Mouse (Mus musculus): ENCODE measurements around the gene Aldh9a1. TPM values are rescaled to one million over a fixed set of nuclear protein-coding genes. Genes with fewer than 3 reads are reported as not detected.

The Aldh9a1 gene
- polyA plus RNA-seq, 1 experiment = 17.6 TPM

DNA sequence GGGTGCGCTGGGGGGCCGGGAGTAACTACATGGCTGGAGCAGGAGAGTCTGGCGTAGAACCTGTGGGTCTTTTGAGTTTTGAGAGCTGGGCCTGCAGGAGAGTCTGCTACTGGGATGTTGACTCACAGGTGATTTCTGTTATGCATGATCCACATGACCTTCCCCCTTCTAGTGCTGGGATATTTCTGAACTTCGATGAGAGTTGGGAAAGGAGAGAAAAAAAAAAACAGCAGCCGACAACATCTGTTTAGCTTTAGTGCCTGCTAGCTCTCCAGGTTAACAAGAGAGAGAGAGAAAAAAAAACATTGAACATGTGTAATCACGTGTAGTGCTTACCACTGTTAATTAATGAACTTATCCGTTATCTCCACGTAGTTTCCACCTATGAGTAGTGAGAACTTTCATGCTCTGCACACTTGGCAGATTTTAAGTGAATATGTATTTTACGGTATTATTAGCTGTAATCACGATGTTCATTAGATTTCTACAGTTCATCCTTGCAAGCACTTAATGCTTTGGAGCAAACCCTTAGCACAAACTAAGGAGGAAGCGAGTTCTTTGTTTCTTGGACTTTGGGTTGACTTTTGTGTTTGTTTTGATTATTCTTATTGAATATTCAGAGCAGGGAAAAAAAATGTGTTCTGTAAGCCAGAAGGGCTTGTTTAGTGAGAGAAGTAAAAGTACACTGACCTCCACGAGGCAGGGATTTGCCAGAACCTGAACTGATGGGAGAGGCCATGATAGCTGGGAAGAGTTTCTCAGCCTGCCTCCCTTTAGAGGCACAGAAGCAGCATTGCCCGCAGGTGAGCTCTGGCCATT, 1.0 kb downstream of the Aldh9a1 start:
- no peaks in the 10 kb centered on the region for H3K79me2 ChIP-seq (ENCODE audit: control insufficient read depth, insufficient read depth)
- H3K4me2 ChIP-seq (ENCODE audit: low read depth) = peak overlapping the region; percentile 78
- no peaks in the 10 kb centered on the region for H3K27me3 ChIP-seq (ENCODE audit: control insufficient read depth, insufficient read depth, insufficient read length)
- no peak for TF ChIP-seq USF1 (IDR thresholded peaks at IDR 0.05; ENCODE audit: low read depth)
- TF ChIP-seq TCF3 (IDR thresholded peaks at IDR 0.05; ENCODE audit: insufficient read length, low read depth) = no peak
- no peak for TF ChIP-seq MYOD1 (IDR thresholded peaks at IDR 0.05; ENCODE audit: control insufficient read depth in 1 of 3, insufficient read length in 2 of 3, low read depth in 2 of 3)
- H3K36me3 ChIP-seq (ENCODE audit: control insufficient read depth, insufficient read depth) = peaks cover 4% of the 10 kb centered on the region
- H3ac ChIP-seq (ENCODE audit: control insufficient read depth, insufficient read length) = peak overlapping the region; percentile 26
- H3K4me3 ChIP-seq = peak overlapping the region; percentile 67

- TF ChIP-seq E2F4 (IDR thresholded peaks at IDR 0.05; ENCODE audit: insufficient read depth) = no peak
- no peak for TF ChIP-seq CEBPB (IDR thresholded peaks at IDR 0.05; ENCODE audit: insufficient read depth, poor library complexity, severe bottlenecking)
- TF ChIP-seq REST (IDR thresholded peaks at IDR 0.05; ENCODE audit: insufficient read depth, insufficient read length) = no peak
- TF ChIP-seq SRF (IDR thresholded peaks at IDR 0.05; ENCODE audit: control insufficient read depth, insufficient read length, low read depth) = no peak
- no peak for TF ChIP-seq MYOD1 (IDR thresholded peaks at IDR 0.05; ENCODE audit: control insufficient read depth in 1 of 3, insufficient read length in 2 of 3, low read depth in 2 of 3)
- no peak for TF ChIP-seq TCF12 (IDR thresholded peaks at IDR 0.05; ENCODE audit: insufficient read depth, poor library complexity, severe bottlenecking)
- TF ChIP-seq MAX (IDR thresholded peaks at IDR 0.05; ENCODE audit: low read depth) = no peak
- no peak for TF ChIP-seq USF1 (IDR thresholded peaks at IDR 0.05; ENCODE audit: low read depth)
- TF ChIP-seq POLR2AphosphoS2 (IDR thresholded peaks at IDR 0.05; ENCODE audit: insufficient read length, low read depth) = no peak
- TF ChIP-seq POLR2A (IDR thresholded peaks at IDR 0.05; ENCODE audit: insufficient read length, low read depth) = no peak
- Histone ChIP-seq H3K36me3 (ENCODE audit: control insufficient read depth, insufficient read depth) (peaks cover 4% of the 10 kb centered on the region), H3ac (ENCODE audit: control insufficient read depth, insufficient read length) (no peak overlapping the region), H3K79me2 (ENCODE audit: control insufficient read depth, insufficient read depth) (no peaks in the 10 kb centered on the region), H3K27me3 (ENCODE audit: control insufficient read depth, insufficient read depth, insufficient read length) (no peaks in the 10 kb centered on the region), H3K4me3 (no peak overlapping the region), H3K4me2 (ENCODE audit: low read depth) (no peak overlapping the region)
Observed at GRCm38 (mm10) chr1:167352403-167352802, 2.6 kb downstream of the Aldh9a1 start.

GRCm38 (mm10) chr1:167357387-167357786, 7.6 kb downstream of the Aldh9a1 start:
- Histone ChIP-seq H3ac (ENCODE audit: control insufficient read depth, insufficient read length) (no peak overlapping the region), H3K4me2 (ENCODE audit: low read depth) (no peak overlapping the region), H3K4me3 (no peak overlapping the region), H3K27me3 (ENCODE audit: control insufficient read depth, insufficient read depth, insufficient read length) (no peaks in the 10 kb centered on the region), H3K79me2 (ENCODE audit: control insufficient read depth, insufficient read depth) (no peaks in the 10 kb centered on the region), H3K36me3 (ENCODE audit: control insufficient read depth, insufficient read depth) (peaks cover 4% of the 10 kb centered on the region)
- TF ChIP-seq TCF3 (IDR thresholded peaks at IDR 0.05; ENCODE audit: insufficient read length, low read depth) = no peak
- TF ChIP-seq SRF (IDR thresholded peaks at IDR 0.05; ENCODE audit: control insufficient read depth, insufficient read length, low read depth) = no peak
- no peak for TF ChIP-seq POLR2AphosphoS2 (IDR thresholded peaks at IDR 0.05; ENCODE audit: insufficient read length, low read depth)
- no peak for TF ChIP-seq MYOD1 (IDR thresholded peaks at IDR 0.05; ENCODE audit: control insufficient read depth in 1 of 3, insufficient read length in 2 of 3, low read depth in 2 of 3)
- no peak for TF ChIP-seq REST (IDR thresholded peaks at IDR 0.05; ENCODE audit: insufficient read depth, insufficient read length)
- TF ChIP-seq USF1 (IDR thresholded peaks at IDR 0.05; ENCODE audit: low read depth) = no peak

GRCm38 (mm10) chr1:167358731-167359130, 8.9 kb downstream of the Aldh9a1 start:
- Histone ChIP-seq H3K36me3 (ENCODE audit: control insufficient read depth, insufficient read depth) (peaks cover 4% of the 10 kb centered on the region), H3ac (ENCODE audit: control insufficient read depth, insufficient read length) (no peak overlapping the region), H3K4me3 (no peak overlapping the region), H3K79me2 (ENCODE audit: control insufficient read depth, insufficient read depth) (no peaks in the 10 kb centered on the region), H3K27me3 (ENCODE audit: control insufficient read depth, insufficient read depth, insufficient read length) (no peaks in the 10 kb centered on the region), H3K4me2 (ENCODE audit: low read depth) (no peak overlapping the region)
- TF ChIP-seq TCF12 (IDR thresholded peaks at IDR 0.05; ENCODE audit: insufficient read depth, poor library complexity, severe bottlenecking) = no peak
- no peak for TF ChIP-seq MAX (IDR thresholded peaks at IDR 0.05; ENCODE audit: low read depth)
- no peak for TF ChIP-seq POLR2AphosphoS2 (IDR thresholded peaks at IDR 0.05; ENCODE audit: insufficient read length, low read depth)
- TF ChIP-seq USF1 (IDR thresholded peaks at IDR 0.05; ENCODE audit: low read depth) = no peak
- no peak for TF ChIP-seq CEBPB (IDR thresholded peaks at IDR 0.05; ENCODE audit: insufficient read depth, poor library complexity, severe bottlenecking)
- TF ChIP-seq MYOD1 (IDR thresholded peaks at IDR 0.05; ENCODE audit: control insufficient read depth in 1 of 3, insufficient read length in 2 of 3, low read depth in 2 of 3) = no peak
- TF ChIP-seq TCF3 (IDR thresholded peaks at IDR 0.05; ENCODE audit: insufficient read length, low read depth) = no peak
- no peak for TF ChIP-seq REST (IDR thresholded peaks at IDR 0.05; ENCODE audit: insufficient read depth, insufficient read length)
- TF ChIP-seq SRF (IDR thresholded peaks at IDR 0.05; ENCODE audit: control insufficient read depth, insufficient read length, low read depth) = no peak
- TF ChIP-seq E2F4 (IDR thresholded peaks at IDR 0.05; ENCODE audit: insufficient read depth) = no peak
- TF ChIP-seq POLR2A (IDR thresholded peaks at IDR 0.05; ENCODE audit: insufficient read length, low read depth) = no peak
- no peak for TF ChIP-seq MYOG (IDR thresholded peaks at IDR 0.05; ENCODE audit: control insufficient read depth in 1 of 3, insufficient read depth in 1 of 3, insufficient read length in 2 of 3, low read depth in 2 of 3)

DNA sequence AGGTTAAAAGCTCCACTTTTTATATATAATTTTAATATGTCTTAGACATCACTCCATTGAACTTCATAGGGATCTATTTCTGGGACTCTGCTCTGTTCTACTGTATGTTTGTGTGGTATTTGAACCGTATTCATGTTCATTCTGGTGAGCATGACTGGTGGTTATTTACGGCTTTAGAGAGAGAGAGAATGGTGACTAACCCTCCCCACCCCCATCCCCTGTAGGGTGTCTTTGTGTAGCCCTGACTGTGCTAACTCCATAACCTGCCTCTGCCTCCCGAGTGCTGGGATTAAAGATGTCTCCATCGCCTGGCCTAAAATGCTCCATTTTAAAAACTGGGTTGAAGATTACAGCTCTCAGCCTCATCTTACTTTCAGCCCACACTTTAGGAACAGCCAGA, 10.5 kb downstream of the Aldh9a1 start:
- no peak for TF ChIP-seq E2F4 (IDR thresholded peaks at IDR 0.05; ENCODE audit: insufficient read depth)
- TF ChIP-seq USF1 (IDR thresholded peaks at IDR 0.05; ENCODE audit: low read depth) = no peak
- no peak for TF ChIP-seq MYOG (IDR thresholded peaks at IDR 0.05; ENCODE audit: control insufficient read depth in 1 of 3, insufficient read depth in 1 of 3, insufficient read length in 2 of 3, low read depth in 2 of 3)
- no peak for TF ChIP-seq POLR2AphosphoS2 (IDR thresholded peaks at IDR 0.05; ENCODE audit: insufficient read length, low read depth)
- no peak for TF ChIP-seq TCF12 (IDR thresholded peaks at IDR 0.05; ENCODE audit: insufficient read depth, poor library complexity, severe bottlenecking)
- no peak for TF ChIP-seq TCF3 (IDR thresholded peaks at IDR 0.05; ENCODE audit: insufficient read length, low read depth)
- no peak for TF ChIP-seq MAX (IDR thresholded peaks at IDR 0.05; ENCODE audit: low read depth)
- no peak for TF ChIP-seq SRF (IDR thresholded peaks at IDR 0.05; ENCODE audit: control insufficient read depth, insufficient read length, low read depth)
- Histone ChIP-seq H3K4me3 (no peak overlapping the region), H3ac (ENCODE audit: control insufficient read depth, insufficient read length) (no peak overlapping the region), H3K79me2 (ENCODE audit: control insufficient read depth, insufficient read depth) (no peaks in the 10 kb centered on the region), H3K27me3 (ENCODE audit: control insufficient read depth, insufficient read depth, insufficient read length) (no peaks in the 10 kb centered on the region), H3K4me2 (ENCODE audit: low read depth) (no peak overlapping the region), H3K36me3 (ENCODE audit: control insufficient read depth, insufficient read depth) (peaks cover 4% of the 10 kb centered on the region)
